Mouse (Mus musculus) layer of hippocampus, adult 8-10 months (tissue): Measurements from ENCODE around the gene Tpmt. TPM values are rescaled to one million over a fixed set of nuclear protein-coding genes. Genes with fewer than 3 reads are reported as not detected.
A peak's percentile ranks its signal among the peaks of the same experiment; 100 is the strongest.

Source experiments
- DNase-seq, 2 experiments: peaks; one replicate each; pipeline ENCODE4 v3.0.0; 2022; ENCODE audit warnings: low spot score in 2 of 2
- total RNA-seq, 4 experiments: library from RNA; stranded (reverse); gene quantifications; 2 replicates each; pipeline ENCODE4 v1.2.4; 2022

Tpmt gene
- total RNA-seq = 10 to 100 TPM in 2 of 4 experiments, 1 to 10 TPM in 2; 7.8 to 11.9 (median 9.4) TPM

DNA sequence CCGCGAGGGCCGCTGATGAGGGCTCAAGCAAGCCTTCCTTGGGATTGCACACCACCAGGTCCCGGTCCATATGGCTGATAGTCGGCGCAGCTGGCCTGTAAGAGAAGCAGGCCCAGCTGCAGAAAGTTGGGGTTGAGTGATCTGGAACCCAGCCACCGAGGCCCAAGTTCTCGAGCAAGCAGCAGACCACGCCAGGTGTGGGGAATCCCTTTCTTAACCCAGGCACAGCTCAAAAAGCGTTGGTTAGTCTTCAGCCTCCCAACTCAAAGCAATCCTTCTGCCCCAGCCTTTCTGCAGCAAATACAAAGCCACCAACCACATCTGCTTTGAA is at the start of gene Tpmt:
Gene Tpmt, minus strand, starts transcription at position 121 of the 331 bp plus-strand sequence.
- no peak for DNase-seq

DNA sequence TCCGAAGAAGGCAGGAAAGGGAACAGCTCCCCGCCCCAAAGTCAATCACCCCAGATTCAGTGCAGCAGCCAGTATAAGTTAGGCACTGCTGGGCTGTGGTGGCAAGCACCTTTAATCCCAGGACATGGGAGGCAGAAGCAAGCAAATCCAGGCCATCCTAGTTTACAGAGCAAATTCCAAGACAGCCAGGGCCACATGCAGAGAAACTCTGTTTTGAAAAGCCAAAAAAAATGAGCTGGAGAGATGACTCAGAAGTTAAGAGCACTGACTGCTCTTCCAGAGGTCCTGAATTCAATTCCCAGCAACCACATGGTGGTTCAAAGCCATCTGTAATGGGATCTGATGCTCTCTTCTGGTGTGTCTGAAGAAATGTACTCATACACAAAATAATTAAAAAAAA is 49.3 kb upstream of the Tpmt start:
- DNase-seq = no peak

DNA sequence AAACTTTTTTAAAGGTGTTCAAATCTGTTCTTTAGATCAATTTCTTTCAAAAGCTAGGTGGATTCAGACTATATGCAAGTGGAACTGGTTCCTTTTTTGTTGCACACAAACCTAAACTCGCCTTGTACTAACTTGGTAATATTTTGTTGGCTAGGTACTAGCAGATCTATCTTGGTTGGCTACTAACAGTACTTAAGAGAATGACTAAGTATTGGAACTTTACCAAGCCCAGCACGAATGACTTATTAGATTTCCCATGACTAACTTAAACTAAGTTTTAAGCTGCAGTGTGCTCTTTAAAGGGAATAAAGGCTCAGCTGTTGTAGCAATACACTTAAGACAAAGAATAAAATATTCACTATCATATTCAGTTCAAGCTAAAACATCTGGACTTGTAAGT is 44.7 kb upstream of the Tpmt start:
- no peak for DNase-seq

DNA sequence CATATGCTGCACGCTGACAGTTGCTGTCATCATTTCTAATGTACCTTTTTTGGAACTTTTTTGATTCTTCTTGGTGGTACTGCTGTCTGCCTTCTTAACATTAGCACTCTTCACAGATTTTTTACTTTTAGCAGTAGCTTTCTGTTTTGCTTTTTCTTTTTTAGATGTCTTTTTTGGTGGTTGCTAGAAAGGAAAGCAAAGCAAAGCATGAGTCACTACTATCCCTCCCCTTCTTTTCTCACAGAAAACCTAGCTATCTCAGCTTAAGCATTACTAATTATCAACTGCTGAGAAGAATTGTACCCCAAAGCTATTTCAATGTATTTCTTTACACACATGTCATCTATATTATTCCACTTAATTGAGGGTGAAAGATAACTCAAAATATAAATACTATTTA is 43.9 kb upstream of the Tpmt start:
- DNase-seq = no peak

DNA sequence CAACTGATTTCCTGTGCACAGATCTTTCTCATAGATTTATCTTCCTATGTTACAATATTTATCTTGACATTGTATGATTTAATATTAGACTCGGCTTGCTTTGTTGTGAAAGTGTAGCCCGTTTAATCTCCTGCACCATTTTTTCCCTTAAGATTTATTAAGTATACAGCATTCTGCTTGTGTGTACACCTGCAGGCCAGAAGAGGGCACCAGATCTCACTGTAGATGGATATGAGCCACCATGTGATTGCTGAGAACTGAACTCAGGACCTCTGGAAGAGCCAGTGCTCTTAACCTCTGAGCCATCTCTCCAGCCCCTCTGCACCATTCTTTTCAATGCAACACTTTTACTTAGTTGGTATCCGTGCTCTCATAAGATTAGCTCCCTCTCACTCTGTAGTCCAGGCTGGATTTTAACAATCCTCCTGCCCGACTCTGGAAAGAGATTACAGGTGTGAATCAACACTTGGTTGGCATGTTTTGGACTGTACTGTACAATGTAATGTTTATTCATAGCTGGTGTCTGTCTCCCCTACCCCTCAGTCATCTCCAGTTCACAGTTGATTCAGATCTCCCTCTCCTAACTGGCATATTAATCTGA is 36.5 kb upstream of the Tpmt start:
- DNase-seq = no peak

DNA sequence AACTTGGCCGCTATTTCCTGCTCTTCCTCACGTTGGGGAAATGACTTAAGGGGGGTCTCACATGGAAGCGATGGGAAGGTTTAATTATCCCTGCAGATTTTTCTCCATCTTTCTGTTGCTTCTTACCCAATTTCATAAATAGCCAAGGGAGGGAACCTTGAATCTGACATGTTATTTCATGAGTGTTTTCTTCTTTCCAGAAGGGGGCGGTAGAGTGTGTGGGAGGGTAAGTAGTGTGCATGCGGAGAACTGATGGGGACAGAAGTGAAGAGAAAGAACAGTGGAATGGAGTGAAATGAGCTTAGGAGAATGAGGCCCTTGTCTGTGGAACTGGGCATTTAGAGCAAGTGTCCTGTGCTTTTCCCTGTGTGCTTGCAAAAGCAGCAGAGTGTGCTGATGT is 34.3 kb upstream of the Tpmt start:
- no peak for DNase-seq

DNA sequence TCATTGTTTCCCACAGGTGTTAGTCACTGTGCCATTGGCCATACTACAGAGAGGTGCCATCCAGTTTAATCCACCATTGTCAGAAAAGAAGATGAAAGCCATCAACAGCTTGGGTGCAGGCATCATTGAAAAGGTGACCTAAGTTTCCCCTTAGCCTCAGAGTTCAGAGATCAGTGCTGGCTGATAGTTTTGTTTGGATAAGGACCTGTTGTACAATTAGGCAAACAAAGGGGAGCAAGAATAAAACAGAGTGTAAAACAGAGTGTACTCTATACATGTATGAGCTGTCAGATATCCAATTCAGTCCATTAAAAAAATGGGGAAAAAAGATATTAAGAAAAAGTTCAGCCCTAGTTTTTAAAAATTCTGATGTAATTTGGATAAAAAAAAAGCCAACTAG is 32.8 kb upstream of the Tpmt start:
- DNase-seq = no peak

DNA sequence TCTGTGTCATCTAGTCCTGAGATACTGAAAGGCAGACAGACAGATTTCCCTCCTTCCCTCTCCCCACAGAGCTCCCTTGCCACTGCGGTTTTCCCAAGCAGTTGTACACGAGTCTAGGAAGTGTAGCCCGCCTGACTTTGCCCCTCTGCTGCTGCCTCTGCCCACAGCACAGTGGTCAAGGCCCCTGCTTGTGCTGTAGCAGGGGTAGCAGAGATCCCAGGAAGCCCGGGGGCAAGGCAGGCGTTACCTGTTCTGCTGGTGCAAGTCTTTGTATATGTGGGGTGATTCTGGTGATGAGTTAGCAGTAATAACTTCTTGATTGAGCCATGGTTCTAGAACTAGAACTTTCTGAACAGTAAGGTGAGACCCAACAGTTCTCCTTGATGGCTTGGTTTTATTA is 31.6 kb upstream of the Tpmt start:
- no peak for DNase-seq

DNA sequence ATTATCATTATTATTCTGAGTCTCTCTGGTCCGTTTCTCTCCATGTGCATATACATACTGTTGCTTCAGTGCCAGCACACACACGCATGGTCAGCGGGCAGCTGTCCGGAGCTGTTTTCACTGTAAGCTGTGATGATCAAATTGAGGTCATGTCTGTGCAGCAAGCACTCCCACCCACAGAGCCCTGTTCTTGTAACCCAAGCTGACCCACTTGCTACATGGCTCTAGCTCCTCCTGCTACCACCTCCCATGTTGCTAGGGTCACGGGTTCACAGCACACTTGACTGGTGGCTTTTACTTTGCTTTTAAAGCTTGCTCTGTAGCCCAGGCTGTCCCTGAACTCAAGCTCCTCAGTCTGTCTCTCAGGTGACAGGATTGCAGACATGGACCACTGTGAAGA is 27.9 kb upstream of the Tpmt start:
- no peak for DNase-seq

DNA sequence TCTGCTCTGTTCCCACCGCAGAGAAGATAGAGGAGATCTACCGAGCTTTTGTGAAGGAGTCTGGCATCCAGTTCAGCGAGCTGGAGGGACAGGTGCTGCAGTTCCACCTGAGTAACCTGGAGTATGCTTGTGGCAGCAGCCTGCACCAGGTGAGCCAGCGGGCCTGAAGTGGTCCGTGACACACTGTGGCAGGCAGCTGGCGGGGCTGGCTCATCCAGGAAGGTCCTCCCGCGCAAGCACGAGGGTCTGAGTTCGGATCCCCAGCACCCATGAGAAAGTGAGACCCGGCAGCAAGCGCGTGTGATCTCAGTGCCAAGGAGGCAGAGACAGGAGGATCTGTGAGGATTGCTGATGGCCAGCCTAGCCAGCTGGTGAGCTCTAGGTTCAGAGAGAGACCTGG is 27.3 kb upstream of the Tpmt start:
- no peak for DNase-seq

DNA sequence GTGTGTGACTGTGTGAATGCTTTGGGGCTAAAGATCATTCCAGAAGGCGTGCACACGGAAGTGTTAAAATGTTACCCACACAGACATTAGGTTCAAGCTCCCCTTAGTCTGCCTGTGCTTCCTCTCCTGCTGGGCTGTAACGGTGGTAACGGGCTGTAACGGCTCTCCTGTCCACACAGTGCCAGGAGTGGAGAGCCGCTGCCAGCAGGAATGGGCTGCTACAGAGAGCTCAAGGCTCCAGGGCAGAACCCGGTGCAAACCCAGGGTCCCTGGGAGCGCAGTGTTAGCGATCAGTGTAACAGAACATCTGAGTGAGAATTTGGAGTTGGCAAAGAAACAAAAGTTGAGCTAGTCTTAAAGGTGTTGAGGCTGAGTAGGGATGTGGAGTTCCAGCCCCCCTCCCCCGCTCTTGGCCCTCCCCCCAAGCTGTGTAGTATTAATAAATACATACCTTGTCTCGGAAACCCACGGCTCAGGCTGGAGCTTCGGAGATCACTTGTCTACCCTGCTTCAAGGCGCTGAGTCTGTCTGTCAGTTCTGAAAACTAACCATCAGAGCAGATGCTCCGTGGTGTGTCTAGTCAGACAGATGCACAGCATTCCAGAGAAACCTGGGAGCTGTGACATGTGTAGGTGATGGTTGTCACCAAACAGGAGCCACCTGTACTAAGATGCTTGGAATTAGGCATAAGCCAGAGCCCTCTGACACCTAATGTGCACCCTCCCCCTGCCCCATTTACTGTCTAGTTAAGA is 26.0 kb upstream of the Tpmt start:
- DNase-seq = no peak

DNA sequence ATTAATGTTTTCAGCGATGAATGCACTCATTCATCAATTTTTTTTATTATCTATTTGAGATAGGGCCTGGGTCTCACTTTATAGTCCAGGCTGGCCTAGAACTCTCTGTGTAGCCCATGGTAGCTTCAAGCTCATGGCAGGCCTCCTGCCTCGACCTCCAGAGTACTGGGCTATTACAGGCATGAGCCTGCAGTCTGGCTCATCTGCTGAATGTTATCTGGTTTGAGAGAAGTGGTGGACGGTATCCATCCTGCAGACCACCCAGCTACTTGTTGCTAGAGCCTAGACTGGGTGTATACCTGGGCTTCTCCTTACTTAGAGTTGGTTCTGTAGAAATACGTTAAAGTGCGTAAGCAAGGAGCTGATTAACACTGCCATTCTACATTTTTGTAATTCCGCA is 22.5 kb upstream of the Tpmt start:
- no peak for DNase-seq

DNA sequence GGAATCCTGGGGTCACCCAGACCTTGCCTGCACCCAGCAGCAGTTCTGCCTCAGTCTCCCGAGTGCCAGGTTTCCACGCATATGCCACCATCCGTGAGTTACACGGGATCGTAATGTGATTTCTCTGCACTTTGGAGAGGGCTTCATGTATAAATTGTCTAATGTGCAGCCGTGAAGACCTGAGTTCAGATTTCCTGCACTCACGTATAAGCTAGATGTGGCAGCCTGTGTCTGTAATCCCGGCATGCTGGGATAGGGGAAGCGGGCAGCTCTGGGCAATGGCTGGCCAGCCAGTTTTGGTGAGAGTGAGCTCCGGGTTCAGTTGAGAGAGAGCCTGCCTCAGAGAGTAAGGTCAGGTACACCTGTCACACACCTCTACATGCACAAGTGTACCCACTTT is 22.0 kb upstream of the Tpmt start:
- DNase-seq = no peak

DNA sequence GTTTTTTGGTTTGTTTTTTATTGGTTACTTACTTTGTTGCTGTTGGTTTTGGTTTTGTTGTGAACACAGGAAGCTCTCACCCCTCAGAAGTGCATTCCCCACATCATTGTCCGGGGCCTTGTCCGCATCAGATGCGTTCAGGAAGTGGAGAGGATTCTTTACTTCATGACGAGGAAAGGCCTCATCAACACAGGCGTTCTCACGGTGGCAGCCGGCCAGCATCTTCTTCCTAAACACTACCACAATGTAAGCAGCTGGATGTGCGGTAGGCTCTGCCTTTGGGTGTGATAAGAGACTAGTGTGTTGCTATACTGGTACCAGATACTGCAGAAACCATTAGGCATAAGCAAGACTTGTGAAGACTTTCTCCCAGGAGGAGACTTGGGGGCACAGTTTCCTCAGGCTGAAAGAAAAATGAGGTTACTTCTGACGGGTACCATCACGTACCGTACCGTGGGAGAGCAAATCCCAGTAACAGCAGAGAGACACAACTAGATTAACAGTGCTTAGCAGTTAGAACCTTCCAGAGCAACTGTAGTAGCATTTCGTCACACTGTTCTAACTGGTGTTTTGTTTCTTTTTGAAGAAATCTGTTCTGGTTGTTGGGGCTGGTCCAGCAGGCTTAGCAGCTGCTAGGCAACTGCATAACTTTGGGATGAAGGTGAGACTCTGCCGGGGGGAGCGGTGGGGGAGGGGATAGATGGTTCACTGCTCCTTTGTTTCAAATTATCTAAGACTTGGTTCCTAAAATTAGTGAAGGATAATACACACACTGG is 19.6 kb upstream of the Tpmt start:
- DNase-seq = no peak

DNA sequence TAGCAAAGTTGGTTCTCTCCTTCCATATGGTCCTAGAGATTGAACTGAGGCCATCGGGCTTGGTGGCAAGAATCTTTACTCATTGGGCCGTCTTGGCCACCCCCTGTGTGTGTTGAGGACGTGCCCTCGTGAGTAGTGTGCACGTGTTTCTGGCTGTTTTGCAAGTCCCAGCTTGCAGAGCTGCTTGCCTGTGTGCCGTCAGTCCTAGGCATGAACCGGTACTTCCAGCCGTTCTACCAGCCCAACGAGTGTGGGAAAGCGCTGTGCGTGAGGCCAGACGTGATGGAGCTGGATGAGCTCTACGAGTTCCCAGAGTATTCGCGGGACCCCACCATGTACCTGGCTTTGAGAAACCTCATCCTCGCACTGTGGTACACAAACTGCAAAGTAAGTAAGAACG is 18.2 kb upstream of the Tpmt start:
- no peak for DNase-seq

DNA sequence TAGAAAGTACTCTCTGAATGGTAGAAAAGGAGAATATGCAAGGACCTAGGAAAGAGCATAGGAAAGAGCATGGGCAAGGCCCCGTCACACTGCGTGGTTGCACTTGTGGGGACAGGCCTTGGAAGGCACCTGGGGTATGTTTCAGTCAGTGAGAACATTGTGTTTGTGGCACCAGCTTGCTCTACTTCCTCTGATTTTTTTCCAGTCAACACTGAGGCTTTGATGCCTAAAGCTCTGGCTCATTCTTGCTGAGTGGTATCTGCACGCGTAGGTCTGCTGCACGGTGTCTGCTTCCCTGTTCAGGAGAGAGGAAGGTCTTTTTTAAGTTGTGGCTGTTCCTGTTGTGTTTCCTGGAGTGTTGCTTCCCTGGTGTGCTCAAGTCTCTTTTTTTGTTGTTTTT is 12.2 kb upstream of the Tpmt start:
- no peak for DNase-seq

DNA sequence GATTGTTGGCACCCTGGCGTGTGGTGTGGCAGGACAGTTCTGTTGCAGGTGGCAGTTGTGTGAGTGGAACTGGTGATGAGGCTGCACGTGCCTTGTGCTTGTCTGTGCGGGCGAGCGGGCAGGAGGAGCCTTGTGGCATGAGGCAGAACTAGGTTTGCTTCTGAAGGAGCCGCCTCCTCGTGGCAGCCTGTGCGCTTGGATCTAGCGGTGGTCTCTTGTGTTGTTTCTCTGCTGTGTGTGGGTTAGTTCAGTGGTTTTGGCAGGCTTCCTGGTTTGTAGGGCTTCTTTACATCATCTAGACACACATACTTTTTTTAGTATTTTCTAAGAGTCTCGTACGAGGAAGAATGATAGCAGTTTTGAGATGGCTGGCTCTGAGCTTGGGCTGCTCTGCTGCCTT is 11.6 kb upstream of the Tpmt start:
- DNase-seq = peak; percentile 23 to 29

DNA sequence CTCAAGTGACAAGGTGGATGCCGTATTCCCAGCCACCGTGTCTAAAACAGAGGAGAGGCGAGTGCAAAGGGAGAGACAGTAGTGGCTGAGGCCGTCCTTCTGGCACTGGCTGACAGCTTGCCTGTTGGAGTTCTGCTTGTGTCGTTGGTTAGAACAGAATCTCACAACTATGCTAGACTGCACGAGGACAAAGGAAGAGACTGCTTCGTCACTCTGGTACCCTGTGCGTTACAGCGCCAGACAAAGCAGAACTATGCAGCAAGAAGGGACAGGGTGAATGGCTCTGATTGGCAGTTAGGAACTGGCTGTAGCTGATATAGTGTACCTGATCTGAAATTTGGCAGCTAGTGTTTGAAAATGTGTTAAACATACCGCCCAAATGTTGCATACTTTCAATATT is 9.4 kb upstream of the Tpmt start:
- no peak for DNase-seq

DNA sequence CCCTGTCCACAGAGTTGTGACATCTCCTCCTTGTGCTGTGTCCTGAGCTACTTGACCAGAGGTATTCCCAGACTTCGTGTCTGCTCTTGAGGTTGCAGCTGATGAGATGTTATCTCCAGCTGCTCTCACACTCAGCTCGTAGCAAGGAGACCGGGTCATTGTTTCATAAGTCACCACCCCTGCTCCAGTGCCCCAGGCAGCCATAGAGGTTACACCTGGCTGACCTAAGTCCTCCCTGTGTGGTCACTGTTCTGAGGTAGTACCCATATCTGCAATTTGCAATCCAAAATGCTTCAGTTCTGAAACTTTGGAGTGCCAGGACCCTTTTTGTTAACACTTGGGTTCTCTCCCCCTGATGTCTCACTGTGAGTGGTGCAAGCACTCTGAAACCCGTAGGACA is 5.5 kb upstream of the Tpmt start:
- DNase-seq = no peak

DNA sequence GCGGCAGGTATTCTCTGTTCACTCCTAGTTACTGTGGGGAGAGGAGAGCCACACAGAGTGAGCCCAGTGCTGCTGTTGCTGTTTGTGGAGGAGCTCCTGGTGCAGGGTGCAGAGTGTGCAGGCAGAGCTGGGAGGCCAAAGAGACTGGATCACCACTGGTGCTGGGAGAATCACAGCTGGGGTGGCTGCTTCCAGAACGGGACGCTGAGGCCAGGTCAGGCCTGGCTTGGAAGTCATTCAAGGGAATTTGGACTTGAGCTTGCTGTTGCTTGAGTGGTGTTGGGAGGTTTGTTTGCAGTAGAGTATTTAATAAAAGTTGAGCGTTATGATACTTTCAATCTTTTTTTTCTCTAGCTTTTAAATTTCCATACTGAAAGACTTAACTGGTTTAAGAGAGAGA is 3.5 kb upstream of the Tpmt start:
- DNase-seq = no peak

DNA sequence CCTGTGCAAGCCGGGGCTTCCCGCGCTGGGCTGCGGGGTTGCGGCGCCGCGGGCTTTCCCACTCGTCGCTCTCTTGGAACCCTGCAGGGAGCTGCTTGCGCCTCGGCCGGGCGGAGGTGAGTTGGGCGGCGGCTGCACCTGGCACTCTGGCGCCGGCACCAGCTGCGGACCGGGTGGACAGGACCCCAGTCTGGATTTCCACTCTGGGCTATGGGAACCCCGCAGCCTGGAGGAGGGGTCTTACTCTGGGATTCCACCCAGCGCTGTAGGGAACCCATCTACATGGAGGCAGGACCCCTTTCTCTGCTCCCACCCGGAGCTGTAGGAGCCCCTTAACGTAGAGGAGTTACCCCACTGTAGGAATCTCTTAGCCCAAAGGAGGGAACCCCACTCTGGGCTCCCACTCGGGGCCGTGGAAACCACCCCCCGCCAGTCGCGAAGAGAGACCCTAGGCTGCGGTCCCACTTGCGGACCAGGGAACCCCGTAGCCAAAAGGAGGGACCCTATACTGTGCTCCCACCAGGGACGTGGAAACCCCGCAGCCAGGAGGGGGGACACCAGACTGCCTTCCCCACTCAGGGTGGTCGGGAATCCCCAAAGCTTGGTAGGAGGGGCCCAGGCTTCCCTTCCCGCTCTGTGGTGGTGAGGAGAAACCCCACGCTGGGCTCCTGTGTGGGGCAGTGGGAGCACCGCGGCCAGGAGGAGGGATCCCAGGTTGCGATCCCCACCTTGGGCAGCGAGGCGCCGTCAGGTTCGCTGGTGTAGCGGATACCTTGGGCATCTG is 512 bp downstream of the Tpmt start:
- DNase-seq = no peak

DNA sequence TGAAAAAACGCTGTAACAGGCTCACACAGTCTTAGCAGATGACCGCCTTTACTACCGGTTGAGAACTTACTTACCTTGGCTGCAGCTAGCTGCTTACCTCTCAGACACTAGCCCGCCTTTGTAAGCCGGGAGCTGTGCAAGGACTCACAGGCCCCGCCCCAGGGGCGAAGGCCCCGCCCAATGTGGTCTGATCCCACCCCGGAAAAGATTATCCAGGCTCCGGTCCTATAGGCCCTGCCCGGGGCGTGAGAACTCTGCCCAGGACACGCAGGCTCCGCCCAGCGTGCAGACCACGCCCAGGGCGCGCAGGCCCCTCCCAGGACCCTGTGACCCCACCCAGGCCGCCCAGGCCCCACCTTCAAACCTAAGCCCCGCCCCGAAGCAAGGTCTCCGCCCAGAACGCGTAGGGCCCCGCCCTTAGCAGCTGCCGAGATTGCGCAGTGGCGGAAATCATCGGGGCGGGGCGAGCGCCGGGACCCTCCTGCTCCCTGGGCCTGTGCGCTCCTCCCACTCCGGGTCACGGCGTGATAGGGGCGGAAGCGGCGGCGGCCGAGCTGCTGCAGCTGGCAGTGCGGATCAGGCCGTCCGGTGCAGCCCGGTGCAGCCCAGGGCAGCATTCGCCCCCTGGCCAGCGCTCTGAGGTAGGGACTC is 1.4 kb downstream of the Tpmt start, which contains the start of gene Kdm1b:
Gene Kdm1b, plus strand, starts transcription at position 470 of the 651 bp plus-strand sequence.
- peak; percentile 96 to 98 for DNase-seq
